Mouse (Mus musculus) splenic B cell, adult 2 months (primary cell): ENCODE data around the gene Zfp467.

Experiments
- DNase-seq: peaks from one replicate; pipeline ENCODE4 v3.0.0-alpha.2; 2011; ENCODE audit warnings: low read depth, low spot score
- H3K27me3 ChIP-seq: 2 replicates; pipeline ENCODE4 v1.6.1; 2012; ENCODE audit warnings: mild to moderate bottlenecking, low read length, moderate library complexity, mixed read lengths; ENCODE audit not compliant: control insufficient read depth, poor library complexity, insufficient read depth, severe bottlenecking
- H3K36me3 ChIP-seq: 2 replicates; pipeline ENCODE4 v1.6.1; 2012; ENCODE audit warnings: mild to moderate bottlenecking, low read length, moderate library complexity, mixed read lengths; ENCODE audit not compliant: control insufficient read depth, poor library complexity, insufficient read depth, severe bottlenecking

Gene Zfp467

GRCm38 (mm10) chr6:48445181-48446101, at the start of gene Zfp467:
Gene Zfp467 (minus strand): TSS chr6:48445825.
- H3K36me3 ChIP-seq, result no peaks in the 10 kb centered on the region
- H3K27me3 ChIP-seq, result no peaks in the 10 kb centered on the region
- DNase-seq, result peak; percentile 49

DNA sequence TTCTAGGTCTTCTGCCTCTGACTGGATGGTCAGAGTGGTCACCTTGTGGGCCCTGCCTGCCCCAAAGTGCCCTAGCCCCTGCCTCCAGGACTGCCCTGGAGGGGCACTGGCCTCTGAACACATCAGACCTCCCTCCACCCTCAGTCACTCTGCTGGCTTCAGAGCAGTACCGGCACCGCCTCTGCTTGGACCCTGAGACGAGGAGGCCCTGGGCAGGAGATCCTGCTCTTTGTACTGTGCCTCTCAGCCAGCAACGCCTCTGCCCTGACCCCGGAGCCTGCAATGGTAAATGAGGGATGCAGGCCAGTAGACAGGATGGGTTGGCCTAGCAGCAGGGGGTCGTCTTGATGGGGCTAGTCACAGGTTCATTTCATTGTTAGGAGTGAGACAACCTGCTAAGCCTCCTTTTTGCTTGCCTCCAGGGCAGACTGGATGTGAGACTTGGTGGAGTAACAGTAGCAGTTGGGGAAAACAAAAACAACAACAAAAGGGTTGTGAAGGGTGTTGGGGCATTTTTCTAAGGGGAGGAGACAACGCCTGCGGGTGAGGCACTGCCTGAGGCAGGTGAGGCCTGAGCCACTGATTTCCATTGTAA, 47.6 kb upstream of the Zfp467 start:
- DNase-seq, result no peak
- Histone ChIP-seq H3K27me3 (no peaks in the 10 kb centered on the region), H3K36me3 (no peaks in the 10 kb centered on the region)

DNA sequence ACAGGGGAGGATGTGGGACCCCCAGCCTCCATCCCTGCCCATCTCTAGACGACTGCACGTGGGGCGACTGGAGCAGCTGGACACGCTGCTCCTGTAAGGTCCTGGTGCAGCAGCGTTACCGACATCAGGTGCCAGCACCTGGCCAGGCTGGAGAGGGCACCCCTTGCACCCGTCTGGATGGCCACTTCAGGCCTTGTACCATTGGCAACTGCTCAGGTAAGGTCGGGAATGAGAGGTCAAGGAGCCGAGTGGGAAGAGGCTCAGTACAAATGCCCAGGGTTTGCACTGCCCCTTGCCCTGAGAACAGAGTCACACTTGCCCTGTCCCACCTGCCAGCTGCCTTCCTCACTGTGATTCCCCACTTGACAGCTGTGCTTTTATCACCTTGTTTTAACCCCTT, 45.7 kb upstream of the Zfp467 start:
- Histone ChIP-seq H3K36me3 (no peaks in the 10 kb centered on the region), H3K27me3 (no peaks in the 10 kb centered on the region)
- no peak for DNase-seq

DNA sequence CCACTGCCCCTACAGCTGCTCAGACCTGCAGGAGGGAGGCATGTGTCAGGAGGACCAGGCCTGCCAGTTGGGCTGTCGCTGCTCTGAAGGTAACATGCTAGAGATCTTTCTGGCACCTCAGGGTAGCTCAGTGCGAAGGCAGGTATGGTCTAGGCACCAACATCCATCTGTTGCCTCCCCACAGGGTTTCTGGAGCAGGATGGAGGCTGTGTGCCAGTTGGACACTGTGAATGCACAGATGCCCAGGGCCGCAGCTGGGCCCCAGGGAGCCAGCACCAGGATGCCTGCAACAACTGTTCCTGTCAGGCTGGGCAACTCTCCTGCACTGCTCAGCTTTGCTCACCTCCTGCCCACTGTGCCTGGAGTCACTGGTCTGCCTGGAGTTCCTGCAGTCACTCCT, 44.1 kb upstream of the Zfp467 start:
- DNase-seq, result no peak
- Histone ChIP-seq H3K36me3 (no peaks in the 10 kb centered on the region), H3K27me3 (no peaks in the 10 kb centered on the region)

GRCm38 (mm10) chr6:48487747-48488725, 42.4 kb upstream of the Zfp467 start:
- Histone ChIP-seq H3K36me3 (no peaks in the 10 kb centered on the region), H3K27me3 (no peaks in the 10 kb centered on the region)
- no peak for DNase-seq

- Histone ChIP-seq H3K27me3 (no peaks in the 10 kb centered on the region), H3K36me3 (no peaks in the 10 kb centered on the region)
- no peak for DNase-seq
Measured at GRCm38 (mm10) chr6:48482501-48482900, 36.9 kb upstream of the Zfp467 start.

GRCm38 (mm10) chr6:48478446-48478845, 32.8 kb upstream of the Zfp467 start:
- no peaks in the 10 kb centered on the region for H3K27me3 ChIP-seq
- no peaks in the 10 kb centered on the region for H3K36me3 ChIP-seq
- DNase-seq, result no peak

DNA sequence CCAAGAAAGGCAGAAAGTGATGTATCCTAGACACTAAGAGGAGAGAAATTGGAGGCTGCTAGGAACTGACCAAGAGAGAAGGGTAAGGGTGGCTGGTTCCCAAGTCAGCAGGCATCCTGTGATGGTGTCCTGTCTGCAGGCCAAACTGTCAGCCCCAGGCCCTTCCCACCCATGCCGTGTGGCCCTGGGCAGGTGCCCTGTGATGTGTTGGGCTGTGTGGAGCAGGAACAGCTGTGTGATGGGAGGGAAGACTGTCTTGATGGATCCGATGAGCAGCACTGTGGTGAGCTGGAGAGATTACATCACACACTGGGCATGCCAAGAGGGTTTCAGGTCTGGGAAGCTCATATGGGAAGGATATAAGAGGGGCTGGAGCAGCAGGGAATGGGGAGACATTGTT, 25.1 kb upstream of the Zfp467 start:
- no peaks in the 10 kb centered on the region for H3K36me3 ChIP-seq
- no peak for DNase-seq
- H3K27me3 ChIP-seq, result no peaks in the 10 kb centered on the region

DNA sequence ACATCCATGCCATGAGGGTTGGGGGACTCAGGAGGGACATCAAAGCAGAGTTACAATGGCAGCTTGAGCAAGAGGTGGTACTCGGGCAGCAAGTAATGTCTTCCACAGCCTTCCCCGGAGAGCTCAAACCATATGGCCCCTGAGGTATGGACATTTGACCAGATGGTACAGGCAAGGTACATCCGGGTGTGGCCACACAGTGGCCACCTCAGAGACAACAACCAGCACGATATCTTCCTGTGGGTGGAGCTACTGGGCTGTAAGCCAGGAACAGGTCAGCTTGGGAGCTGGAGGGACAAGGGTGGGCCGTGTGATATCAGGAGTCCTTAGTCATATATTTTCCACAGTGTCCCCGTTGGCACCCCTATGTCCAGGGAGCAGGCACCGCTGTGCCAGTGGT, 21.9 kb upstream of the Zfp467 start:
- Histone ChIP-seq H3K27me3 (no peaks in the 10 kb centered on the region), H3K36me3 (no peaks in the 10 kb centered on the region)
- DNase-seq, result no peak

GRCm38 (mm10) chr6:48466715-48467114, 21.1 kb upstream of the Zfp467 start:
- DNase-seq, result no peak
- Histone ChIP-seq H3K36me3 (no peaks in the 10 kb centered on the region), H3K27me3 (no peaks in the 10 kb centered on the region)

DNA sequence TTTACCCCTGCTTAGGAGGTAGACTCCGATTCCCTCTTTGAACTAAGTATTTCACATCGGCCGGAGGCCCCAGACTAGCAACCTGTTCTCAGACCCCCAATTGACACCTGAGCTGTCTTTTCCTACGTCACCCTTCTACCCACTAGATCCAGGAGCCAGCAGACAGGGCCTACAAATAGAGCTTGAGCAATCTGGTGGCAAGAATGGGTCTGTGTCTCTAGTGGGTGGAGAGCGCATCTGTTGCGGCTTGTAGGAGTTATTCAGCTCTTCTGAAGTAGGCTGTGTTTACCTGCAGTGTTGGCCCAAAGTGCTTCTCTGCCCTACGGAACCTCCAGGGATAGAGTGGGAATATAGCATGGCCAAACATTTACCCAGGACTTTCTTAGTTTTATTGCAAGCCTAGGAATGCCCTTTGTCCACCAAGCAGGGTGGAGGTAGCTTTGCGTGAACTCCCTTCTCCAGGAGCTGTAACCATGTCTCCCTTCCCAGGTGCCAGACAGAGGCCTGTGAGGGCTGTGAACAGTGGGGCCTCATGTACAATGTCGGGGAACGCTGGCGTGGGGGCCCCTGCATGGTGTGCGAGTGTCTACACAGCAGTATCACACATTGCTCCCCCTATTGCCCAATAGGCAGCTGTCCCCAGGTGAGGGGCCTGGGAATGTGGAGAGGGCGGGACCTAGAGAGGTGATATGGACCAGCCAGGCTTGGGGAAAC, 19.5 kb upstream of the Zfp467 start:
- DNase-seq, result no peak
- H3K27me3 ChIP-seq, result no peaks in the 10 kb centered on the region
- no peaks in the 10 kb centered on the region for H3K36me3 ChIP-seq

- H3K36me3 ChIP-seq, result no peaks in the 10 kb centered on the region
Measured at GRCm38 (mm10) chr6:48452771-48453170, 7.1 kb upstream of the Zfp467 start.

DNA sequence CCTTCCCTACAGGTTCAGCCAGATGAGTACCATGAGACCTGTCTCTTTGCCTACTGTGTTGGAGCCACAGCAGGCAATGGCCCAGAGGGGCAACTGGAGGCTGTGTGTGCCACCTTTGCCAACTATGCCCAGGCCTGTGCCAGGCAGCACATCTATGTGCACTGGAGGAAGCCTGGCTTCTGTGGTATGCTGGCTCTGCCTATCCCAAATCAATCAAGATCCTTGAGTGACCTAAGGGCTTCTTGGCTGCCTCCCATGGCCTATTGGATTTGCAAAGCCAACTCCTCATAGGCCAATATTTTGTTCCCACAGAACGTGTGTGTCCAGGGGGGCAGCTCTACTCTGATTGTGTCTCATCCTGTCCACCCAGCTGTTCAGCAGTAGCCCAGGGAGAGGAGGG, 6.5 kb upstream of the Zfp467 start:
- Histone ChIP-seq H3K36me3 (no peaks in the 10 kb centered on the region), H3K27me3 (no peaks in the 10 kb centered on the region)
- no peak for DNase-seq

More at GRCm38 (mm10) chr6:48452771-48453170, 7.1 kb upstream of the Zfp467 start:
- no peak for DNase-seq
- H3K27me3 ChIP-seq, result no peaks in the 10 kb centered on the region

- Histone ChIP-seq H3K27me3 (no peaks in the 10 kb centered on the region), H3K36me3 (no peaks in the 10 kb centered on the region)
- DNase-seq, result no peak
Measured at GRCm38 (mm10) chr6:48448527-48448926, 2.9 kb upstream of the Zfp467 start.
